Mouse (Mus musculus): ENCODE measurements at regions not wholly inside any gene's neighbourhood (a gene's known extent, or its start where the extent isn't known, plus 50 kb on each side); places are given as distances from the start of the nearest gene placed in this dataset.
A peak's percentile ranks its signal among the peaks of the same experiment; 100 is the strongest.

GRCm38 (mm10) chr2:6263565-6263964, 50.7 kb upstream of the Echdc3 start:
- DNase-seq: no peak

GRCm38 (mm10) chr2:6264085-6264783, 51.4 kb upstream of the Echdc3 start:
- no peak for DNase-seq

- DNase-seq: no peak
Observed at GRCm38 (mm10) chr2:6265117-6265516, 52.3 kb upstream of the Echdc3 start.

- no peak for DNase-seq
Observed at GRCm38 (mm10) chr2:6267066-6267465, 54.2 kb upstream of the Echdc3 start.

GRCm38 (mm10) chr2:6267537-6267936, 54.7 kb upstream of the Echdc3 start:
- DNase-seq: peak; percentile 81

- DNase-seq: peak; percentile 16
Observed at GRCm38 (mm10) chr2:6272514-6272913, 50.0 kb upstream of the Usp6nl start.
